Mouse (Mus musculus) hindbrain, embryonic 10.5 days (tissue): ENCODE measurements around the gene Gipc1. TPM values are rescaled to one million over a fixed set of nuclear protein-coding genes. Genes with fewer than 3 reads are reported as not detected.

ENCODE experiments used
- DNase-seq: peaks from one replicate; pipeline ENCODE4 v3.0.0-alpha.2; 2017; ENCODE audit warnings: low spot score
- H3K27ac ChIP-seq: fragments of 300-500 bp; sonication (generic); 2 replicates; pipeline ENCODE4 v1.5.1; 2016; ENCODE audit warnings: mild to moderate bottlenecking, moderate library complexity
- H3K27me3 ChIP-seq: fragments of 300-500 bp; sonication (generic); 2 replicates; pipeline ENCODE4 v1.6.1; 2016; ENCODE audit warnings: mild to moderate bottlenecking; ENCODE audit not compliant: poor library complexity, insufficient read depth, severe bottlenecking
- H3K36me3 ChIP-seq: fragments of 300-500 bp; sonication (generic); 2 replicates; pipeline ENCODE4 v1.6.1; 2016; ENCODE audit warnings: mild to moderate bottlenecking, moderate library complexity
- H3K4me1 ChIP-seq: fragments of 300-500 bp; sonication (generic); replicated peaks from 2 replicates; pipeline ENCODE4 v1.6.1; 2016; ENCODE audit warnings: mild to moderate bottlenecking
- H3K4me3 ChIP-seq: fragments of 300-500 bp; sonication (generic); 2 replicates; pipeline ENCODE4 v1.5.1; 2016; ENCODE audit warnings: mild to moderate bottlenecking, moderate library complexity
- H3K9me3 ChIP-seq: fragments of 300-500 bp; sonication (generic); 2 replicates; pipeline ENCODE4 v1.6.1; 2016; ENCODE audit warnings: mild to moderate bottlenecking, moderate library complexity
- WGBS: fragments of 180-500 bp; shearing (Covaris S2); methylation state at CpG from one replicate; pipeline ENCODE4 v1.1.7; 2016; 5-methylcytosine and 5-hydroxymethylcytosine counted together
- polyA plus RNA-seq: library from polyadenylated mRNA; unstranded; fragments of >200 nt; fragmentation: Nextera tagmentation; extraction: Ambion mirVana; gene quantifications from 2 replicates; pipeline ENCODE4 v1.2.1, GENCODE M21; 2016

The Gipc1 gene
- polyA plus RNA-seq, 1 experiment from 2014 or later: 240 TPM

GRCm38 (mm10) chr8:83653662-83654017 lies 1.2 kb downstream of the Gipc1 start:
- DNase-seq: no peak
- WGBS: 53% methylated on average over 10 of the region's 10 CpGs

DNA sequence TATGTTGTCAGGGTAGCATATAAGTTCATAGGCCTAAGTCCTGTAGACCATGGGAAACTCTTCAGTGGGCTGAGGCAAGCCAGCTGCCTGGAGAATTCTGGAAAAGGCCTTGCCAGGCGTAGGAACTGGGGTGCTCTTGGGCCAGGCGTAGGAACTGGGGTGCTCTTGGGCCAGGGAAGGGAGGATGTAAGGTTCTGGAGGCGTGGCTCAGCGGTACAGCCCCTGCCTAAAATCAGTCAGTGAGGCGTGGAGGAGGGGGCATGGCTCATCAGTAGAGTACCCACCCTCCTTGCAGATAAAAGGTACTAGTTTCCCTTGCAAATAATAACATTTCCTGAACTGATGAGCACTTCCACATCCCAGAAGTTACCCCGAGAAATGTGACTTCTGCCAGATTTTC lies 2.2 kb downstream of the Gipc1 start:
- 92% methylated on average over 6 of the region's 6 CpGs for WGBS
- DNase-seq: no peak
- Histone ChIP-seq H3K36me3 (peaks cover 39% of the 10 kb centered on the region), H3K4me3 (no peak overlapping the region), H3K4me1 (peaks cover 30% of the 10 kb centered on the region), H3K27ac (no peak overlapping the region), H3K9me3 (no peaks in the 10 kb centered on the region), H3K27me3 (no peaks in the 10 kb centered on the region)

More at GRCm38 (mm10) chr8:83653662-83654017, 1.2 kb downstream of the Gipc1 start:
- peaks cover 26% of the 10 kb centered on the region for H3K4me1 ChIP-seq
- H3K27me3 ChIP-seq: no peaks in the 10 kb centered on the region
- no peaks in the 10 kb centered on the region for H3K9me3 ChIP-seq
- peaks cover 39% of the 10 kb centered on the region for H3K36me3 ChIP-seq
- H3K27ac ChIP-seq: peak overlapping the region; percentile 96
- H3K4me3 ChIP-seq: peak overlapping the region; percentile 92

DNA sequence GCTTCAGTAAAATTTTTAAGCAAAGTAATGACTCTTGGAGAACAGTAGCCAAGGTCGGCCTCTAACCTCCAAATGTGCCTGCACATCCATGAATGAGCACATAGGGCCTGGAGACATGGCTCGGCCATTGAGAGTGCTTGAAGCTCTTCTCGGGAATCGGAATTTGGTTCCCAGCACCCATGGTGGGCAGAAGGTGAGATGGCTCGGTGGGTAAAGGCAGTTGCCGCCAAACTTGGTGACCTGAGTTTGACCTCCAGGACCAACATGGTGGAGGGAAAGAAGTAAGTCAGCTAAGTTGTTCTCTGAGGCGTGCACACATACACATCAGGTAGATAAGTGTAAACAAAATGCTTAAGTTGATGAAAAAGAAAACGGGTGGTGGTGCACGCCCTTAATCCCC lies 3.6 kb downstream of the Gipc1 start:
- 91% methylated on average over 9 of the region's 9 CpGs for WGBS
- DNase-seq: no peak

GRCm38 (mm10) chr8:83656484-83657246 lies 4.2 kb downstream of the Gipc1 start:
- no peak for DNase-seq

More for the DNA sequence above, 3.6 kb downstream of the Gipc1 start:
- H3K4me1 ChIP-seq: peaks cover 43% of the 10 kb centered on the region
- H3K4me3 ChIP-seq: no peak overlapping the region
- H3K27ac ChIP-seq: no peak overlapping the region
- H3K9me3 ChIP-seq: no peaks in the 10 kb centered on the region
- H3K36me3 ChIP-seq: peaks cover 39% of the 10 kb centered on the region
- no peaks in the 10 kb centered on the region for H3K27me3 ChIP-seq

GRCm38 (mm10) chr8:83660545-83660944 lies 8.1 kb downstream of the Gipc1 start:
- Histone ChIP-seq H3K27ac (peak overlapping the region; percentile 57), H3K36me3 (peaks cover 55% of the 10 kb centered on the region), H3K4me1 (peaks cover 53% of the 10 kb centered on the region), H3K27me3 (no peaks in the 10 kb centered on the region), H3K4me3 (peak overlapping the region; percentile 14; the same call in 1 of the 2 replicates), H3K9me3 (no peaks in the 10 kb centered on the region)
- no peak for DNase-seq
- WGBS: 11% methylated on average over 8 of the region's 8 CpGs

More at GRCm38 (mm10) chr8:83656484-83657246, 4.2 kb downstream of the Gipc1 start:
- H3K27ac ChIP-seq: peak overlapping the region; percentile 30; the same call in 1 of the 2 replicates
- H3K4me1 ChIP-seq: peaks cover 49% of the 10 kb centered on the region
- H3K27me3 ChIP-seq: no peaks in the 10 kb centered on the region
- H3K4me3 ChIP-seq: no peak overlapping the region
- 80% methylated on average over 13 of the region's 13 CpGs for WGBS
- no peaks in the 10 kb centered on the region for H3K9me3 ChIP-seq
- H3K36me3 ChIP-seq: peaks cover 39% of the 10 kb centered on the region

DNA sequence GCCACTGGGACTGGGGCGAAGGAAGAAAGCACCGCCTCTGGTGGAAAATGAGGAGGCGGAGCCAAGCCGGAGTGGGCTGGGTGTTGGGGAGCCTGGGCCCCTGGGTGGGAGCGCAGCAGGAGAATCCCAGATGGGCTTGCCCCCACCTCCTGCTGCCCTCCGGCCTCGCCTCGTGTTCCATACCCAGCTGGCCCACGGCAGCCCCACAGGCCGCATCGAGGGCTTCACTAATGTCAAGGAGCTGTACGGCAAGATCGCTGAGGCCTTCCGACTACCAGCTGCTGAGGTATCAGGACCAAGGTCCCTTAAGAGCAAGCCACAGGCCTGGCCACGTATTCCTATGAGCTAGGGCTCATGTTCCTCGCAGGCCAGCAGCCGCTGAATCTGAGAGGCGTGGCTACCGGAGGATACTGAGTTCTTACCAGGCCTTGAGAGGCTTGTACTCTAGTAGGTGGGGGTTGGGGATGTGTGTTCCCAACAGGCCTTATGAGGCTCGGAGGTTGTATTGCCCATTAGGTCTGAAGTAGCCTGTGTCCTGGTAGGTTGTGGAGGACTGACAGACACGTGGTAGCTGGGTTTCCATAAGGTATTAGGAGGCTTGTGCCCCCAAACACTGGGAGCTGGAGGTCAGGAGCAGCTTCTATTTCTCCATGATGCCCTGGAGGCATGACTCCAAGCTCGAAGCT lies 8.7 kb downstream of the Gipc1 start:
- WGBS: 17% methylated on average over 22 of the region's 22 CpGs
- peaks cover 49% of the 10 kb centered on the region for H3K36me3 ChIP-seq
- H3K9me3 ChIP-seq: no peaks in the 10 kb centered on the region
- H3K27me3 ChIP-seq: no peaks in the 10 kb centered on the region
- peaks cover 54% of the 10 kb centered on the region for H3K4me1 ChIP-seq
- H3K27ac ChIP-seq: peak overlapping the region; percentile 57
- peak; percentile 46 for DNase-seq
- peak overlapping the region; percentile 14; the same call in 1 of the 2 replicates for H3K4me3 ChIP-seq

DNA sequence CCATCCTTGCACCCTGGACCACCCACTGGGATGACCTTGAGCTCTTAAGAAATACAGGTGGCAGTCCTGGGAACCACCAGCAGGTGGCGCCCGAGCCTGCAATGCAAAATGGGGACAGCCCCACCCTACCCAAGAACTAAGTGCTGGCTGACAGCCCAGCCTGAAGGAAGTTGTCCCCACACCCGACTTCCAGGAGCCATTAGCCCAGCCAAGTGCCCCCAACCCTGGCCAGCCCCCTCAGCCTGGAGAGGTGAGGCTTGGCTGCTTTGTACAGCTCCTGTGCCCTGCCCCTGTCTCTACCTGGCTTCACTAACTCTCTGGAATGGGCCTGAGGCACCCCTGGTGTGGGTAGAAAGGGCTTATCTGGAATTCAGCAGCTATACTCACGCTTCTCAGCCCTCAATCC lies 9.9 kb downstream of the Gipc1 start:
- Histone ChIP-seq H3K9me3 (no peaks in the 10 kb centered on the region), H3K4me3 (no peak overlapping the region), H3K4me1 (peaks cover 62% of the 10 kb centered on the region), H3K36me3 (peaks cover 36% of the 10 kb centered on the region), H3K27ac (peak overlapping the region; percentile 54), H3K27me3 (peaks cover 11% of the 10 kb centered on the region)
- WGBS: 8% methylated on average over 4 of the region's 4 CpGs
- DNase-seq: peak; percentile 84

DNA sequence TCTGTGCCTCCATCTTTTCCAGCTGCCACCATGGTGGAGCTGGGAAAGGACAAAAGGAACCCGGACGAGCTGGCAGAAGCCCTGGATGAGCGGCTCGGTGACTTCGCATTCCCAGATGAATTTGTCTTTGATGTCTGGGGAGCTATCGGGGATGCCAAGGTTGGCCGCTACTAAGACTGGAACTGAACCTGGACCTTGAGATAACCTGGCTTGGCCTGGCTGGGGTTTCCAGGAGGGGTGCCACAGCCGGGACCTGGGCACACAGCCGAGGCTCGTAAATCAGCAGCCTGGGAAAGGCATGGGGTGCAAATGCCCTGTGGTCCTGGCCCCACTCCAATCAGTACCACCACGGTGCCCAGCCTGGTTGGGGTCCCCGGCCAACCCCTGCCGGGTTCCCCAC lies 11.6 kb downstream of the Gipc1 start:
- no peak overlapping the region for H3K4me3 ChIP-seq
- H3K36me3 ChIP-seq: peaks cover 27% of the 10 kb centered on the region
- peaks cover 23% of the 10 kb centered on the region for H3K27me3 ChIP-seq
- H3K9me3 ChIP-seq: no peaks in the 10 kb centered on the region
- 88% methylated on average over 13 of the region's 13 CpGs for WGBS
- DNase-seq: no peak
- peaks cover 71% of the 10 kb centered on the region for H3K4me1 ChIP-seq
- H3K27ac ChIP-seq: no peak overlapping the region

DNA sequence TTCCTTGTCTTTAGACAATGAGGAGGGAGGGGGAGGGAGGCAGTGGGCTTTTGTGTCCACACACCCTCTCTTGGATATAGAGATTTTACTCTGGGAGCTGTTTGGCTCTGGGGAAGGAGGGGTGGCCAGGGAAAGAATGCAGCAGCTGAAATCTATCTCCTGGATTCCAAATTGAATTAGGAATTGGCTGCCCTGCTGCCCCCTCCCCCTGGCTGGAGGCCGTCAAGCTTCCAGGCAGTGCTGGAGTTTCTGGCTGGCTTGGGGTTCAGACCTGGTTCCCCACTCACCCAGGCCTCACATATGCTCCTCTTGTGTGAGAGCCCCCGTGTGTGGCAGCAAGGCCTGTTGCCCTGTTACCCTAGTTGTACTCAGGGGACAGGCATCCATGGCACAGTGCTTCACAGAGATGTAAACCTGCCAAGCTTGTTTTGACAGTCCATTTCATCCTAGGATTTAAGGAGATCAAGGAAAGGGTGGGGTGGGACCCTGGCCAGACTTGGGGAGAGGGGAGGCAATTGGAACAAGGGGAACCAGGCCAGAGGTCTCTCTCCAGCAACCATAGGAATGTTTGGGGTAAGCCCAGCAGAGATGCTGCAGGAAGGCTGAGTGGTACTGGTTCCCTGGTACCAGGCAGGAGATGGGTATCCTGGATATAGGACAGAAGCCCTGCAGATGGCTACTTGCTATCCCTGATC lies 12.6 kb downstream of the Gipc1 start:
- 39% methylated on average over 2 of the region's 2 CpGs for WGBS
- peaks cover 66% of the 10 kb centered on the region for H3K4me1 ChIP-seq
- DNase-seq: no peak
- H3K9me3 ChIP-seq: no peaks in the 10 kb centered on the region
- peaks cover 27% of the 10 kb centered on the region for H3K27me3 ChIP-seq
- H3K4me3 ChIP-seq: no peak overlapping the region
- peaks cover 35% of the 10 kb centered on the region for H3K36me3 ChIP-seq
- peak overlapping the region; percentile 37; the same call in 1 of the 2 replicates for H3K27ac ChIP-seq

DNA sequence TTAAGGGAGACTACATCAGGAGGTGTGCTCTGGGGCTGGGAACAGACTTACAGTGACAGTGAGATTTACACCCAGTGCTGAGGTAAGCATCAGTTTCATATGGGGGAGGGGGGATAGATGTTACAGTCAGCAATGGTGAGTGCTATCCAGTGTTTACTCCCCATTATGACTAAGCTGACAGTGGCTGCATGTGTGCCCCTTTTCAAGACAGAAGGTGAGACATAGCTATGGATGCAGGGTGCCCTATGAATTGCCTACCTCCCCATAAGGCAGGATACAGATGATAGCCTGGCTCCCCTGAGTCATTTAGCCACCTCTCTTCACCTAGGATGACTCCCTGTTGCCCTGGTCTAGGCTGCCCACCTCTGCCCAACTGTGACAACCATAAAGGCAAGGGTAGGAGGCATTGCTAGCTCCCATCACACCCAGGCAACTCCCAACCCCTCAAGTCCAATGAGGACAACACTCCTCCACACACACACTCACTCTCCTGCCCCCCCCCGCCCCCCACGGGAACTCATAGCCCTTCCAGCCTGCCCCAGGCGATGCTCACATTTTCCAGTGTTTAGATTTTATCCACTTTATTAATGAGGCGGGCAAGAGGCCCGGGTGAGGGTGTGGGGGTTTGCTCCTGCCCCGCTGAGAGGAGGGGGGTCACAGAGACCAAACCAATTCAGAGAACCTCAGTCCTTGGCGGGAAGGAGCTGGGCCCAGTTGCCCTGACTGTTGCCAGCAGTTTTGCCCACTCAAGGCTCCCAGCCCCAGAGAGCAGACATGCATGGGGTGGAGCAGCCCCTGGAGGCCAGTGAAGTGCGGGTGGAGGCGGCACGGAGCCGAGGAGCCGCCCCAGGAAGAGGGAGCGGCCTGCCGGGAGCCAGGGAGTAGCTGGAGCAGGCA lies 13.7 kb downstream of the Gipc1 start, which contains the start of gene Ptger1:
TSS of gene Ptger1 (plus strand) at position 710 of the 897 bp plus-strand sequence.
- no peak for DNase-seq
- 52% methylated on average over 14 of the region's 14 CpGs for WGBS
- peak within 1 kb of the TSS; percentile 54; the same call in 1 of the 2 replicates for H3K4me3 ChIP-seq
- H3K27me3 ChIP-seq: peaks cover 27% of the 10 kb centered on the region
- H3K27ac ChIP-seq: peak within 1 kb of the TSS; percentile 26; the same call in 1 of the 2 replicates
- peaks cover 55% of the 10 kb centered on the region for H3K4me1 ChIP-seq
- H3K36me3 ChIP-seq: peaks cover 46% of the 10 kb centered on the region
- H3K9me3 ChIP-seq: no peaks in the 10 kb centered on the region

- DNase-seq: no peak
- no peak overlapping the region; the same call in 1 of the 2 replicates for H3K4me3 ChIP-seq
- H3K4me1 ChIP-seq: peaks cover 48% of the 10 kb centered on the region
- 90% methylated on average over 3 of the region's 3 CpGs for WGBS
- H3K9me3 ChIP-seq: no peaks in the 10 kb centered on the region
- peaks cover 27% of the 10 kb centered on the region for H3K27me3 ChIP-seq
- peak overlapping the region; percentile 26; the same call in 1 of the 2 replicates for H3K27ac ChIP-seq
- H3K36me3 ChIP-seq: peaks cover 51% of the 10 kb centered on the region
Observed at GRCm38 (mm10) chr8:83666866-83667234, 14.4 kb downstream of the Gipc1 start.

GRCm38 (mm10) chr8:83667526-83667925 lies 15.0 kb downstream of the Gipc1 start:
- no peak for DNase-seq
- peaks cover 42% of the 10 kb centered on the region for H3K4me1 ChIP-seq
- peak overlapping the region; percentile 80; the same call in 1 of the 2 replicates for H3K27ac ChIP-seq
- WGBS: 83% methylated on average over 10 of the region's 10 CpGs
- peaks cover 52% of the 10 kb centered on the region for H3K36me3 ChIP-seq
- no peaks in the 10 kb centered on the region for H3K9me3 ChIP-seq
- peak overlapping the region; percentile 54 for H3K4me3 ChIP-seq
- peaks cover 27% of the 10 kb centered on the region for H3K27me3 ChIP-seq
